Mouse (Mus musculus): ENCODE results near the gene Catsper1. TPM values are rescaled to one million over a fixed set of nuclear protein-coding genes. Genes with fewer than 3 reads are reported as not detected.

The Catsper1 gene
- polyA plus RNA-seq (2012; fragmentation: generic; extraction: Trizol): not detected
- long read RNA-seq, experiment 1: 0 reads
- long read RNA-seq, experiment 2: 0 reads

GRCm38 (mm10) chr19:5335441-5335840 lies at the start of gene Catsper1:
Gene Catsper1 (plus strand): TSS chr19:5335741.
- Histone ChIP-seq H3K27me3 (ENCODE audit: control insufficient read depth, insufficient read depth, insufficient read length) (no peaks in the 10 kb centered on the region), H3K36me3 (ENCODE audit: control insufficient read depth, insufficient read depth) (no peaks in the 10 kb centered on the region), H3K4me3 (ENCODE audit: insufficient read depth, poor library complexity, severe bottlenecking) (no peak within 1 kb of the TSS), H3ac (ENCODE audit: control insufficient read depth, insufficient read length, low read depth) (no peak within 1 kb of the TSS), H3K79me2 (ENCODE audit: control insufficient read depth, insufficient read depth) (no peaks in the 10 kb centered on the region), H3K79me3 (ENCODE audit: low read depth) (no peaks in the 10 kb centered on the region)
- TF ChIP-seq USF1 (IDR thresholded peaks at IDR 0.05; ENCODE audit: low read depth) (no peak), MYOD1 (IDR thresholded peaks at IDR 0.05; ENCODE audit: control insufficient read depth, insufficient read length, low read depth) (no peak), MAX (IDR thresholded peaks at IDR 0.05) (no peak), CTCF (IDR thresholded peaks at IDR 0.05; ENCODE audit: control insufficient read depth, insufficient read depth, insufficient read length) (no peak), CEBPB (IDR thresholded peaks at IDR 0.05; ENCODE audit: low read depth) (no peak), MYOG (IDR thresholded peaks at IDR 0.05; ENCODE audit: control insufficient read depth, extremely low read depth, insufficient read length) (no peak)

- peaks cover 37% of the 10 kb centered on the region for H3K79me2 ChIP-seq (ENCODE audit: control insufficient read depth, insufficient read depth)
These were observed 40.4 kb upstream of the Catsper1 start, which contains the start of gene Sf3b2 for GRCm38 (mm10) chr19:5294972-5295735. Gene Sf3b2 (minus strand): TSS chr19:5295455.

GRCm38 (mm10) chr19:5295736-5296075 lies 39.8 kb upstream of the Catsper1 start:
- no peak for TF ChIP-seq CEBPB (IDR thresholded peaks at IDR 0.05; ENCODE audit: low read depth)
- TF ChIP-seq USF1 (IDR thresholded peaks at IDR 0.05; ENCODE audit: low read depth): no peak
- no peak for TF ChIP-seq CTCF (IDR thresholded peaks at IDR 0.05; ENCODE audit: control insufficient read depth, insufficient read depth, insufficient read length)
- no peak for TF ChIP-seq FOSL1 (IDR thresholded peaks at IDR 0.05; ENCODE audit: insufficient read depth, low read length, poor library complexity, severe bottlenecking)
- no peak for TF ChIP-seq MYOD1 (IDR thresholded peaks at IDR 0.05; ENCODE audit: control insufficient read depth, insufficient read length, low read depth)
- no peak for TF ChIP-seq MAX (IDR thresholded peaks at IDR 0.05)
- TF ChIP-seq MYOG (IDR thresholded peaks at IDR 0.05; ENCODE audit: control insufficient read depth, extremely low read depth, insufficient read length): no peak
- Histone ChIP-seq H3K4me3 (ENCODE audit: insufficient read depth, poor library complexity, severe bottlenecking) (peak overlapping the region; percentile 89), H3K36me3 (ENCODE audit: control insufficient read depth, insufficient read depth) (peaks cover 37% of the 10 kb centered on the region), H3ac (ENCODE audit: control insufficient read depth, insufficient read length, low read depth) (peak overlapping the region; percentile 83), H3K27me3 (ENCODE audit: control insufficient read depth, insufficient read depth, insufficient read length) (no peaks in the 10 kb centered on the region), H3K79me3 (ENCODE audit: low read depth) (peaks cover 23% of the 10 kb centered on the region), H3K79me2 (ENCODE audit: control insufficient read depth, insufficient read depth) (peaks cover 37% of the 10 kb centered on the region)

More at GRCm38 (mm10) chr19:5294972-5295735, 40.4 kb upstream of the Catsper1 start, which contains the start of gene Sf3b2:
- TF ChIP-seq MYOD1 (IDR thresholded peaks at IDR 0.05; ENCODE audit: control insufficient read depth, insufficient read length, low read depth): no peak
- no peak for TF ChIP-seq MYOG (IDR thresholded peaks at IDR 0.05; ENCODE audit: control insufficient read depth, extremely low read depth, insufficient read length)
- no peak for TF ChIP-seq USF1 (IDR thresholded peaks at IDR 0.05; ENCODE audit: low read depth)
- TF ChIP-seq CTCF (IDR thresholded peaks at IDR 0.05; ENCODE audit: control insufficient read depth, insufficient read depth, insufficient read length): peak; percentile 63
- TF ChIP-seq FOSL1 (IDR thresholded peaks at IDR 0.05; ENCODE audit: insufficient read depth, low read length, poor library complexity, severe bottlenecking): no peak
- peak; percentile 65 for TF ChIP-seq MAX (IDR thresholded peaks at IDR 0.05)
- TF ChIP-seq CEBPB (IDR thresholded peaks at IDR 0.05; ENCODE audit: low read depth): peak; percentile 98
- H3K27me3 ChIP-seq (ENCODE audit: control insufficient read depth, insufficient read depth, insufficient read length): no peaks in the 10 kb centered on the region
- peaks cover 43% of the 10 kb centered on the region for H3K36me3 ChIP-seq (ENCODE audit: control insufficient read depth, insufficient read depth)
- peak within 1 kb of the TSS; percentile 99 for H3ac ChIP-seq (ENCODE audit: control insufficient read depth, insufficient read length, low read depth)
- peak within 1 kb of the TSS; percentile 89 for H3K4me3 ChIP-seq (ENCODE audit: insufficient read depth, poor library complexity, severe bottlenecking)
- H3K79me3 ChIP-seq (ENCODE audit: low read depth): peaks cover 23% of the 10 kb centered on the region

- Histone ChIP-seq H3K4me3 (ENCODE audit: insufficient read depth, poor library complexity, severe bottlenecking) (no peak overlapping the region), H3K79me3 (ENCODE audit: low read depth) (peaks cover 23% of the 10 kb centered on the region), H3K79me2 (ENCODE audit: control insufficient read depth, insufficient read depth) (peaks cover 35% of the 10 kb centered on the region), H3ac (ENCODE audit: control insufficient read depth, insufficient read length, low read depth) (no peak overlapping the region), H3K27me3 (ENCODE audit: control insufficient read depth, insufficient read depth, insufficient read length) (no peaks in the 10 kb centered on the region), H3K36me3 (ENCODE audit: control insufficient read depth, insufficient read depth) (peaks cover 28% of the 10 kb centered on the region)
- TF ChIP-seq MYOG (IDR thresholded peaks at IDR 0.05; ENCODE audit: control insufficient read depth, extremely low read depth, insufficient read length): no peak
- TF ChIP-seq USF1 (IDR thresholded peaks at IDR 0.05; ENCODE audit: low read depth): no peak
- TF ChIP-seq MYOD1 (IDR thresholded peaks at IDR 0.05; ENCODE audit: control insufficient read depth, insufficient read length, low read depth): no peak
- no peak for TF ChIP-seq FOSL1 (IDR thresholded peaks at IDR 0.05; ENCODE audit: insufficient read depth, low read length, poor library complexity, severe bottlenecking)
- TF ChIP-seq MAX (IDR thresholded peaks at IDR 0.05): no peak
- TF ChIP-seq CTCF (IDR thresholded peaks at IDR 0.05; ENCODE audit: control insufficient read depth, insufficient read depth, insufficient read length): no peak
- no peak for TF ChIP-seq CEBPB (IDR thresholded peaks at IDR 0.05; ENCODE audit: low read depth)
These were observed 38.9 kb upstream of the Catsper1 start for GRCm38 (mm10) chr19:5296630-5297029.

GRCm38 (mm10) chr19:5297903-5298800 lies 37.4 kb upstream of the Catsper1 start, which contains the start of gene Gal3st3:
Gene Gal3st3 (plus strand): TSS chr19:5298331.
- Histone ChIP-seq H3K4me3 (ENCODE audit: insufficient read depth, poor library complexity, severe bottlenecking) (no peak within 1 kb of the TSS), H3K36me3 (ENCODE audit: control insufficient read depth, insufficient read depth) (peaks cover 13% of the 10 kb centered on the region), H3K79me3 (ENCODE audit: low read depth) (peaks cover 18% of the 10 kb centered on the region), H3ac (ENCODE audit: control insufficient read depth, insufficient read length, low read depth) (no peak within 1 kb of the TSS), H3K79me2 (ENCODE audit: control insufficient read depth, insufficient read depth) (peaks cover 20% of the 10 kb centered on the region), H3K27me3 (ENCODE audit: control insufficient read depth, insufficient read depth, insufficient read length) (no peaks in the 10 kb centered on the region)
- TF ChIP-seq USF1 (IDR thresholded peaks at IDR 0.05; ENCODE audit: low read depth) (no peak), MYOD1 (IDR thresholded peaks at IDR 0.05; ENCODE audit: control insufficient read depth, insufficient read length, low read depth) (no peak), CTCF (IDR thresholded peaks at IDR 0.05; ENCODE audit: control insufficient read depth, insufficient read depth, insufficient read length) (no peak)

All from C2C12 (cell line).